19 mouse cellular contexts compared by ENCODE assay signal in the genomic region with DNA sequence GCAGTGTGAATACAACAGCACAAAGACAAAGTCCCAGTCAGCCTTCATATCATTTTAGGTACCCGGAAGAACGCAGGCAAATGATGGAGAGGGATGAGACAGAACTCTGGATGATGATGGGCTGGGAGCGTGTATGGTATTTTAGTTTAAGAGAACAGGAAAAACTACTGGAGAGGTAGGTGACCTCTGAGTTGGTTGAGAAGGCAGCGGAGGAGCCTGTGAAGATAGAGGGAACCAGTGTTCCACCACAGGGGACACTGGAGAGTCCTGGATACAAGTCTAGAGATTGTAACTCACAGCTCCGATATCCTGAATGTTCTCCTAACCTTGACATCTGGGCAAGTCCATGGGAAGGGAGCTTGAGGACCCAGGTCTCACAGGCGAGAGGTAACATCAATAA. TPM values are rescaled to one million over a fixed set of nuclear protein-coding genes. Genes with fewer than 3 reads are reported as not detected.
"Had no signal": no experiment of that assay in that cellular context is flagged by ENCODE, and none has a peak within 500 bp of the region (broad histone marks: within the 10 kb centered on the region; RNA-seq: fewer than 3 reads in every experiment).

No protein-coding gene starts in this region.

- H3K36me3 ChIP-seq: limb, embryonic 12.5 days; limb, embryonic 15.5 days; neural tube, embryonic 12.5 days; neural tube, embryonic 15.5 days had no signal

- H3K4me3 ChIP-seq: layer of hippocampus, adult 2 months; limb, embryonic 12.5 days; limb, embryonic 15.5 days; neural tube, embryonic 12.5 days; neural tube, embryonic 15.5 days had no signal

- ATAC-seq: liver, postnatal 0 days; lung, postnatal 0 days had no signal

- H3K27me3 ChIP-seq: limb, embryonic 12.5 days; limb, embryonic 15.5 days; neural tube, embryonic 12.5 days; neural tube, embryonic 15.5 days had no signal

- H3K9me3 ChIP-seq: limb, embryonic 12.5 days; limb, embryonic 15.5 days; neural tube, embryonic 12.5 days; neural tube, embryonic 15.5 days had no signal

- DNase-seq: kidney, adult 9 months; kidney, postnatal 14 days; left cerebral cortex, postnatal 4 days; liver, postnatal 0 days; lung, embryonic 14.5 days; midbrain, embryonic 14.5 days; right cerebral cortex, adult 18-20 months; right cerebral cortex, postnatal 14 days; right cerebral cortex, postnatal 4 days; thymus, adult 2 months; thymus, postnatal 14 days; thymus, postnatal 4 days had no signal

RNA-seq across cellular contexts. Expression of gene Ptafr, which starts 57.6 kb away (rescaled TPM):
- total RNA-seq: megakaryocyte-erythroid progenitor cell, adult 5-6 weeks had no signal
